ENCODE assay signal across 25 mouse cellular contexts in genomic region chr11:81071836-81072235, GRCm38 (mm10).
"Had no signal": no experiment of that assay in that cellular context is flagged by ENCODE, and none has a peak within 500 bp of the region (broad histone marks: within the 10 kb centered on the region; RNA-seq: fewer than 3 reads in every experiment).

No protein-coding gene starts in this region.

- H3K27me3 ChIP-seq: heart, embryonic 13.5 days; hindbrain, embryonic 13.5 days; hindbrain, embryonic 15.5 days; kidney, embryonic 15.5 days; limb, embryonic 13.5 days; limb, embryonic 15.5 days had no signal

- H3K9ac ChIP-seq: heart, embryonic 13.5 days; heart, embryonic 15.5 days; hindbrain, embryonic 13.5 days; hindbrain, embryonic 15.5 days; kidney, embryonic 15.5 days; limb, embryonic 13.5 days; limb, embryonic 15.5 days had no signal

- DNase-seq: gastrocnemius, postnatal 14 days; gastrocnemius, postnatal 36 days; heart, adult 11 months; heart, adult 2 months; heart, postnatal 14 days; heart, postnatal 36 days; kidney, adult 11 months; kidney, adult 2 months; kidney, adult 9 months; kidney, postnatal 14 days; kidney, postnatal 36 days; layer of hippocampus, adult 9-11 months; layer of hippocampus, postnatal 36 days; left cerebral cortex, postnatal 4 days had no signal

- H3K27ac ChIP-seq: heart, adult 2 months; heart, embryonic 13.5 days; heart, embryonic 15.5 days; hindbrain, embryonic 13.5 days; hindbrain, embryonic 15.5 days; hindbrain, postnatal 0 days; kidney, embryonic 15.5 days; kidney, postnatal 0 days; limb, embryonic 13.5 days; limb, embryonic 15.5 days had no signal

- H3K4me2 ChIP-seq: heart, embryonic 11.5 days; heart, embryonic 13.5 days; heart, embryonic 15.5 days; hindbrain, embryonic 13.5 days; hindbrain, embryonic 15.5 days; kidney, embryonic 15.5 days; limb, embryonic 13.5 days; limb, embryonic 15.5 days had no signal

- H3K4me1 ChIP-seq: heart, embryonic 13.5 days; heart, embryonic 15.5 days; hindbrain, embryonic 13.5 days; hindbrain, embryonic 15.5 days; kidney, embryonic 15.5 days; limb, embryonic 13.5 days; limb, embryonic 15.5 days had no signal

- H3K36me3 ChIP-seq: heart, embryonic 13.5 days; heart, embryonic 15.5 days; hindbrain, embryonic 13.5 days; hindbrain, embryonic 15.5 days; kidney, embryonic 15.5 days; limb, embryonic 13.5 days; limb, embryonic 15.5 days had no signal

- H3K4me3 ChIP-seq: heart, adult 2 months; heart, embryonic 13.5 days; heart, embryonic 15.5 days; hindbrain, embryonic 13.5 days; hindbrain, embryonic 15.5 days; kidney, embryonic 15.5 days; limb, embryonic 13.5 days; limb, embryonic 15.5 days had no signal

- H3K9me3 ChIP-seq: heart, embryonic 13.5 days; heart, embryonic 15.5 days; hindbrain, embryonic 13.5 days; hindbrain, embryonic 15.5 days; kidney, embryonic 15.5 days; limb, embryonic 13.5 days; limb, embryonic 15.5 days had no signal

- ATAC-seq: hindbrain, postnatal 0 days; intestine, embryonic 16.5 days had no signal
